Mouse (Mus musculus): ENCODE data around the gene Cox14. TPM values are rescaled to one million over a fixed set of nuclear protein-coding genes. Genes with fewer than 3 reads are reported as not detected.

Gene Cox14
- polyA plus RNA-seq, 1 experiment from 2014 or later, result 117 TPM

- DNase-seq, result no peak
- Histone ChIP-seq H3K9me3 (ENCODE audit: low read length) (no peaks in the 10 kb centered on the region), H3K4me3 (ENCODE audit: low read depth, low read length) (no peak overlapping the region), H3K27me3 (ENCODE audit: insufficient read depth, low read length) (no peaks in the 10 kb centered on the region), H3K27ac (ENCODE audit: low read depth) (no peak overlapping the region), H3K9ac (replicated peaks) (no peak overlapping the region), H3K4me2 (ENCODE audit: low read depth, low read length) (no peak overlapping the region), H3K36me3 (replicated peaks; ENCODE audit: insufficient read depth, low read length) (peaks cover 26% of the 10 kb centered on the region), H3K4me1 (ENCODE audit: insufficient read depth) (peaks cover 14% of the 10 kb centered on the region)
- ATAC-seq, result no peak
- no peak for TF ChIP-seq EP300 (IDR thresholded peaks at IDR 0.05; ENCODE audit: low read depth)
- 62% methylated on average over 23 of the region's 23 CpGs for WGBS (ENCODE audit: insufficient replicate concordance)
These were observed 21.3 kb upstream of the Cox14 start for GRCm38 (mm10) chr15:99704041-99704681.

- Histone ChIP-seq H3K36me3 (replicated peaks; ENCODE audit: insufficient read depth, low read length) (peaks cover 34% of the 10 kb centered on the region), H3K9ac (replicated peaks) (no peak overlapping the region), H3K4me1 (ENCODE audit: insufficient read depth) (peaks cover 14% of the 10 kb centered on the region), H3K27ac (ENCODE audit: low read depth) (no peak overlapping the region), H3K27me3 (ENCODE audit: insufficient read depth, low read length) (no peaks in the 10 kb centered on the region), H3K4me2 (ENCODE audit: low read depth, low read length) (no peak overlapping the region), H3K4me3 (ENCODE audit: low read depth, low read length) (no peak overlapping the region), H3K9me3 (ENCODE audit: low read length) (no peaks in the 10 kb centered on the region)
- DNase-seq (no peak), ATAC-seq (no peak)
- WGBS (ENCODE audit: insufficient replicate concordance), result 69% methylated on average over 7 of the region's 7 CpGs
- TF ChIP-seq CTCF (IDR thresholded peaks at IDR 0.05; ENCODE audit: low read depth), result no peak
- TF ChIP-seq EP300 (IDR thresholded peaks at IDR 0.05; ENCODE audit: low read depth), result no peak
These were observed 20.5 kb upstream of the Cox14 start for GRCm38 (mm10) chr15:99704881-99705280.

GRCm38 (mm10) chr15:99705440-99706048 is 19.9 kb upstream of the Cox14 start, which contains the start of gene Gm17349:
Gene Gm17349, minus strand, starts transcription at chr15:99705490.
- Histone ChIP-seq H3K4me3 (ENCODE audit: low read depth, low read length) (no peak within 1 kb of the TSS), H3K36me3 (replicated peaks; ENCODE audit: insufficient read depth, low read length) (peaks cover 34% of the 10 kb centered on the region), H3K9ac (replicated peaks) (no peak within 1 kb of the TSS), H3K27me3 (ENCODE audit: insufficient read depth, low read length) (no peaks in the 10 kb centered on the region), H3K4me1 (ENCODE audit: insufficient read depth) (peaks cover 12% of the 10 kb centered on the region), H3K9me3 (ENCODE audit: low read length) (no peaks in the 10 kb centered on the region), H3K4me2 (ENCODE audit: low read depth, low read length) (no peak within 1 kb of the TSS), H3K27ac (ENCODE audit: low read depth) (no peak within 1 kb of the TSS)
- DNase-seq (peak; percentile 80), ATAC-seq (no peak)
- WGBS (ENCODE audit: insufficient replicate concordance), result 64% methylated on average over 11 of the region's 11 CpGs
- TF ChIP-seq EP300 (IDR thresholded peaks at IDR 0.05; ENCODE audit: low read depth) (no peak), CTCF (IDR thresholded peaks at IDR 0.05; ENCODE audit: low read depth) (peak; percentile 93)

GRCm38 (mm10) chr15:99708176-99708575 is 17.2 kb upstream of the Cox14 start:
- 91% methylated on average over 13 of the region's 13 CpGs for WGBS (ENCODE audit: insufficient replicate concordance)
- no peak for TF ChIP-seq EP300 (IDR thresholded peaks at IDR 0.05; ENCODE audit: low read depth)
- no peak for TF ChIP-seq CTCF (IDR thresholded peaks at IDR 0.05; ENCODE audit: low read depth)
- Histone ChIP-seq H3K4me3 (ENCODE audit: low read depth, low read length) (no peak overlapping the region), H3K27me3 (ENCODE audit: insufficient read depth, low read length) (no peaks in the 10 kb centered on the region), H3K27ac (ENCODE audit: low read depth) (no peak overlapping the region), H3K4me1 (ENCODE audit: insufficient read depth) (peaks cover 16% of the 10 kb centered on the region), H3K36me3 (replicated peaks; ENCODE audit: insufficient read depth, low read length) (peaks cover 49% of the 10 kb centered on the region), H3K4me2 (ENCODE audit: low read depth, low read length) (no peak overlapping the region), H3K9me3 (ENCODE audit: low read length) (no peaks in the 10 kb centered on the region), H3K9ac (replicated peaks) (no peak overlapping the region)
- DNase-seq (no peak), ATAC-seq (no peak)

- Histone ChIP-seq H3K4me2 (ENCODE audit: low read depth, low read length) (peak overlapping the region; percentile 23), H3K9ac (replicated peaks) (no peak overlapping the region), H3K27ac (ENCODE audit: low read depth) (peak overlapping the region; percentile 57), H3K27me3 (ENCODE audit: insufficient read depth, low read length) (no peaks in the 10 kb centered on the region), H3K4me3 (ENCODE audit: low read depth, low read length) (no peak overlapping the region), H3K36me3 (replicated peaks; ENCODE audit: insufficient read depth, low read length) (peaks cover 46% of the 10 kb centered on the region), H3K4me1 (ENCODE audit: insufficient read depth) (peaks cover 26% of the 10 kb centered on the region), H3K9me3 (ENCODE audit: low read length) (no peaks in the 10 kb centered on the region)
- TF ChIP-seq CTCF (IDR thresholded peaks at IDR 0.05; ENCODE audit: low read depth), result no peak
- no peak for TF ChIP-seq EP300 (IDR thresholded peaks at IDR 0.05; ENCODE audit: low read depth)
- 82% methylated on average over 10 of the region's 10 CpGs for WGBS (ENCODE audit: insufficient replicate concordance)
- no peak for DNase-seq
- peak; percentile 33; the same call in 1 of the 2 replicates for ATAC-seq
These were observed 14.9 kb upstream of the Cox14 start for GRCm38 (mm10) chr15:99710221-99711190.

- no peaks in the 10 kb centered on the region for H3K9me3 ChIP-seq (ENCODE audit: low read length)
- H3K4me3 ChIP-seq (ENCODE audit: low read depth, low read length), result no peak overlapping the region
- H3K4me1 ChIP-seq (ENCODE audit: insufficient read depth), result peaks cover 36% of the 10 kb centered on the region
- H3K36me3 ChIP-seq (replicated peaks; ENCODE audit: insufficient read depth, low read length), result peaks cover 42% of the 10 kb centered on the region
- 62% methylated on average over 3 of the region's 3 CpGs for WGBS (ENCODE audit: insufficient replicate concordance)
- ATAC-seq (peak; percentile 33), DNase-seq (no peak)
- peak overlapping the region; percentile 57 for H3K27ac ChIP-seq (ENCODE audit: low read depth)
- no peaks in the 10 kb centered on the region for H3K27me3 ChIP-seq (ENCODE audit: insufficient read depth, low read length)
- no peak overlapping the region for H3K4me2 ChIP-seq (ENCODE audit: low read depth, low read length)
- no peak overlapping the region for H3K9ac ChIP-seq (replicated peaks)
- TF ChIP-seq CTCF (IDR thresholded peaks at IDR 0.05; ENCODE audit: low read depth) (no peak), EP300 (IDR thresholded peaks at IDR 0.05; ENCODE audit: low read depth) (no peak)
These were observed 13.9 kb upstream of the Cox14 start for GRCm38 (mm10) chr15:99711491-99711890.

Data from liver, postnatal 0 days (tissue).